Mouse (Mus musculus) olfactory bulb, adult 2 months (tissue): ENCODE measurements around the gene Ccnk.

ENCODE experiments used
- CTCF ChIP-seq: fragments of 200-500 bp; IDR thresholded peaks from 2 replicates; pipeline ENCODE4 v1.5.1; 2012; ENCODE audit warnings: low read depth, mild to moderate bottlenecking, low read length, moderate library complexity; ENCODE audit not compliant: insufficient read depth
- POLR2A ChIP-seq: fragments of 200-500 bp; IDR thresholded peaks from 2 replicates; pipeline ENCODE4 v1.6.1; 2012; ENCODE audit warnings: mild to moderate bottlenecking, low read depth, low read length, moderate library complexity; ENCODE audit not compliant: insufficient read depth

DNA sequence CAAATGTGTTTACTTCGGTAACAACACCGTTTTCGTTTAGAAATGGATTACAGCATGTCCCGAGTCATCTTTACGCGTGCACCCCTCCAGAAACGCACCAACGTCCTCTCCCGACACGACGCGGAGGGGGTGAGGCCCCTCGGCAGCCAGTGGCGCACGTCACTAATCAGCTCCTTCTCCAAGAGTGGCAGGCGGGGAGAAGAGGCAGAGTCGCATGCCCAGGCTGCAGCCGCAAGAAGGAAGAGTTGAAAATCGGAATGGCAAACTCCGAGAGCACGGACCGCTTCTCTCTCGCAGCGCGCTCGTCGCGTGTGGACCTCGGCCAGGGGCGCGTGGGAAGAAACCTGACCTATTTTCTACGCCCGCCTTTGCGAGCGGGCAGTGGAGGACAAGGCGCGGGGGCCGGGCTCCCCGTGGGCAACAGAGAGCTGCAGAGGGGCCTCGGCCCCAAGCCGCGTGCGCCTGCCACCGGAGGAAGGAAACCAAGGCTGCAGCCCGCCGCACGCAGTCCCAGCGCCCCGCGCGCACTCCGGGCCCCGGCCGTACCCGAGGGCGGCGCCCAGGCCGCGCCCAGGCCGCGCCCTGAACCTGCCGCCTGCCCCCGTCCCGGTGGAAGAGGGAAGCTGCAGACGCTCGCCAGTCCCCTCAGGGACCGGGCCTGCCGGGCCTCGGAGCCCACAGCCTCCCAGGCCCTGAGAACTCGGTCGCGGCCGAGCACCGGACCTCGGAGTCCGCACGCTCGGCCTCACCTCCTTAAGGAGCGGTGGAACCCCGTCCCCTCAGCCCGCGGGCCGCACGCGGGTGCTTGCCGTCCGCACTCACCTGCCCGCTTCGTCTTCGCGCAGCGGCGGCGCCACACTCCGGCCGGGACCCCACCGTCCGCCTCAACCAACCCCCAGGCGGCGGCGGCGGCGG lies 791 bp upstream of the Ccnk start:
- no peak for TF ChIP-seq CTCF
- no peak for TF ChIP-seq POLR2A
